Mouse (Mus musculus) lung, postnatal 0 days (tissue): Measurements from ENCODE around the gene Zeb2.

Source experiments
- CTCF ChIP-seq: IDR thresholded peaks from 2 replicates; pipeline ENCODE4 v1.5.1; 2016; ENCODE audit warnings: antibody characterized with exemption, mild to moderate bottlenecking
- EP300 ChIP-seq: IDR thresholded peaks from 2 replicates; pipeline ENCODE4 v1.6.1; 2016; ENCODE audit warnings: antibody characterized with exemption, mild to moderate bottlenecking, control low read depth

DNA sequence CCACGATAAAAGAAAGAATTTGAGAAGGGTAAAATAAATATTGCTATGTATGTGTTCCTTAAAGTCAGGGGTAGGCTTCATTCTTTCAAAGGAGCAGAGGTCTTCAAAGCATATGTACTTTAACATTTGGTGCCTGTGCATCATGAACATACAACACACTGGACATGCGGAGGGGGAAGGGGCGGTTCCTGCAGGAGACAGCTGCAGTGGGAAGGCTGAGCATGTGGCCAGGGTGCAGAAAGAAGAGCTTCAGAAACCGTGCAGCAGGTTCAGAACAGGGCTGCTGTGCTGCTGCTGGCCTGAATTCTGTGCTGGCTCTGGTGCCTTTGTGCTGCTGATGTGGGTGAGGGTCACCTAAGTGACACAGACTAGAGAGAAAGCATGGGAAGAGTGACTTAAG, 64.6 kb downstream of the Zeb2 start:
- no peak for TF ChIP-seq CTCF
- no peak for TF ChIP-seq EP300
